Mouse (Mus musculus): Measurements from ENCODE around the gene Gm853.

DNA sequence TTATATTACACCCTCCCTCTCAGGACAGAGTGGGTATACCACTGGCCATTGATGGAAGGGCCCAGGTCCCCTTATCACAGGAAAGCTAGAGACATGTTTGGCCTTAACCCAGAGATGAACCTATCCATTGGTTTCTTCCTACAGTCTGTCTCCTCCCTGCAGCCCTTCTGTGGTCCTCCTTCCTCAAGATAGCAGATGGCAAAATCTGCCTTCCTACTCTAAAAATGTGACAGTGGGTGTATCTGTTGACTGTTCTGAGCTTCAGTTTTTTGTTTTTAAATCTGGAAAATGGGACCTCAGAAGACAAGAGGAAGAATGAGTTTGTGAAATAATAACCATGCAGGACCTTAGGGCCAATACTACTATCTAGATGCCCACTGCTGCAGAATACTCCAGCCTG, 1.9 kb upstream of the Gm853 start:
- TF ChIP-seq CTCF (IDR thresholded peaks at IDR 0.05; ENCODE audit: low read depth) (no peak), EP300 (IDR thresholded peaks at IDR 0.05; ENCODE audit: low read depth) (no peak)

All from liver, embryonic 14.5 days (tissue).